Mouse (Mus musculus) liver, embryonic 11.5 days (tissue): ENCODE data around the gene Rap1b. TPM values are rescaled to one million over a fixed set of nuclear protein-coding genes. Genes with fewer than 3 reads are reported as not detected.
A peak's percentile ranks its signal among the peaks of the same experiment; 100 is the strongest.

Source experiments
- ATAC-seq: fragments of 200-750 bp; cut with Nextera tagmentation; replicated peaks from 2 replicates; pipeline ENCODE4 v1.8.0; 2017; ENCODE audit warnings: moderate number of reproducible peaks, mild to moderate bottlenecking, moderate TSS enrichment, moderate library complexity; ENCODE audit not compliant: low FRiP score
- DNase-seq: peaks from one replicate; pipeline ENCODE4 v3.0.0-alpha.2; 2017; ENCODE audit warnings: low spot score
- H3K27ac ChIP-seq: fragments of 300-500 bp; sonication (generic); 2 replicates; pipeline ENCODE4 v1.5.1; 2014; ENCODE audit warnings: mild to moderate bottlenecking, low read depth, low read length, control low read depth
- H3K27me3 ChIP-seq: fragments of 300-500 bp; sonication (generic); replicated peaks from 2 replicates; pipeline ENCODE4 v1.6.1; 2014; ENCODE audit warnings: low read length, mixed read lengths; ENCODE audit not compliant: control insufficient read depth, insufficient read depth
- H3K36me3 ChIP-seq: fragments of 300-500 bp; sonication (generic); 2 replicates; pipeline ENCODE4 v1.6.1; 2014; ENCODE audit warnings: mild to moderate bottlenecking, low read length, moderate library complexity, mixed read lengths; ENCODE audit not compliant: control insufficient read depth, insufficient read depth
- H3K4me1 ChIP-seq: fragments of 300-500 bp; sonication (generic); replicated peaks from 2 replicates; pipeline ENCODE4 v1.6.1; 2014; ENCODE audit warnings: low read length, mixed read lengths; ENCODE audit not compliant: control insufficient read depth, insufficient read depth
- H3K4me2 ChIP-seq: fragments of 300-500 bp; sonication (generic); 2 replicates; pipeline ENCODE4 v1.6.1; 2014; ENCODE audit warnings: mild to moderate bottlenecking, control low read depth, moderate library complexity
- H3K4me3 ChIP-seq: fragments of 300-500 bp; sonication (generic); 2 replicates; pipeline ENCODE4 v1.5.1; 2014; ENCODE audit warnings: low read depth, low read length, control low read depth
- H3K9ac ChIP-seq: fragments of 300-500 bp; sonication (generic); 2 replicates; pipeline ENCODE4 v1.6.1; 2014; ENCODE audit warnings: low read depth, low read length, control low read depth
- H3K9me3 ChIP-seq: fragments of 300-500 bp; sonication (generic); 2 replicates; pipeline ENCODE4 v1.6.1; 2016; ENCODE audit warnings: low read length, inconsistent platforms, mixed read lengths; ENCODE audit not compliant: control insufficient read depth
- WGBS: fragments of 180-500 bp; shearing (Covaris S2); extraction: QIAGEN DNeasy Blood & Tissue Kit; methylation state at CpG from one replicate; pipeline ENCODE4 v1.1.7; 2014; 5-methylcytosine and 5-hydroxymethylcytosine counted together
- polyA plus RNA-seq: library from polyadenylated mRNA; unstranded; fragments of >200 nt; fragmentation: Nextera tagmentation; extraction: Ambion mirVana; gene quantifications from 2 replicates; pipeline ENCODE4 v1.2.1, GENCODE M21; 2014

Rap1b gene
- polyA plus RNA-seq, 1 experiment from 2014 or later, result 252 TPM

DNA sequence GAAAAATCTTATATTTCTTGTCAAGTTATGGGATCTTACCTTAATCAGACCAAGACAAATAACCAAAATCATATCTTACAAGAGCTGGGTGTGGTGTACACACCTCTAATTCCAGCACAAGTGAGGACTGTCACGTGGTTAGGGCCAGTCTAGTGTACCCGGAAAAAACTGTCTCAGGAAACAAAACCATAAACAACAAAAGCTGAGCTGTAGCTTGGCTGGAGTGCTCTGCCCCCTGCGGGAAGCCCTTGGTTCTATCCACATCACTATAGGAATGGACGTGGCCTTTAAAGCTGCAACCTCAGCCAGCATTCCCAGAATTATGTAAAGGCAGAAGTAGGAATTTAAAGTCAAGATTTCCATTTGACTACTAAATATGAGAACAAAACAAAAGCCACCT is 21.7 kb downstream of the Rap1b start:
- no peak overlapping the region for H3K4me2 ChIP-seq
- H3K9me3 ChIP-seq, result no peaks in the 10 kb centered on the region
- no peak overlapping the region for H3K4me3 ChIP-seq
- H3K4me1 ChIP-seq, result peaks cover 13% of the 10 kb centered on the region
- H3K27me3 ChIP-seq, result no peaks in the 10 kb centered on the region
- 79% methylated on average over 4 of the region's 4 CpGs for WGBS
- no peak overlapping the region for H3K27ac ChIP-seq
- DNase-seq, result no peak
- peaks cover 27% of the 10 kb centered on the region for H3K36me3 ChIP-seq
- ATAC-seq, result peak; percentile 47; the same call in 1 of the 2 replicates
- no peak overlapping the region for H3K9ac ChIP-seq

DNA sequence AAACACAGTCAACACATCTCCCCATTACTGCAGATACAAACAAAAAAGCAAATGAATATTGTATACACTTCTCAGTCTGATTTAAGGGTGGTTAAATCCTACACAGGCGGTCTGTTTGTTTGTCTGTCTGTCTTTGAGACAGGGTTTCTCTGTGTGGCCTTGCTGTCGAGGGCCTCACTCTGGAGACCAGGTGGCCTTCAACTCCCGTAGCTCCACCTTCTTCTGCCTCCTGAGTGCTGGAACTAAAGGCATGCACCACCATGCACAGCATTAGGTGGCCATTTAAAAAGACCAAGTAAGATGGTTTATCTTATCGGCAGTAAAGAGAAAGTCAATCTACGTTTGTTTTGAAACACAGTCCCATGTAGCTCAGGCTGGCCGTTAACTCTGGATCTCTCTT is 22.5 kb downstream of the Rap1b start:
- DNase-seq (no peak), ATAC-seq (no peak)
- Histone ChIP-seq H3K27me3 (no peaks in the 10 kb centered on the region), H3K36me3 (peaks cover 30% of the 10 kb centered on the region), H3K4me3 (no peak overlapping the region), H3K27ac (no peak overlapping the region; the same call in 1 of the 2 replicates), H3K9ac (no peak overlapping the region), H3K4me1 (peaks cover 5% of the 10 kb centered on the region), H3K4me2 (no peak overlapping the region), H3K9me3 (no peaks in the 10 kb centered on the region)
- WGBS, result 83% methylated on average over 6 of the region's 6 CpGs

DNA sequence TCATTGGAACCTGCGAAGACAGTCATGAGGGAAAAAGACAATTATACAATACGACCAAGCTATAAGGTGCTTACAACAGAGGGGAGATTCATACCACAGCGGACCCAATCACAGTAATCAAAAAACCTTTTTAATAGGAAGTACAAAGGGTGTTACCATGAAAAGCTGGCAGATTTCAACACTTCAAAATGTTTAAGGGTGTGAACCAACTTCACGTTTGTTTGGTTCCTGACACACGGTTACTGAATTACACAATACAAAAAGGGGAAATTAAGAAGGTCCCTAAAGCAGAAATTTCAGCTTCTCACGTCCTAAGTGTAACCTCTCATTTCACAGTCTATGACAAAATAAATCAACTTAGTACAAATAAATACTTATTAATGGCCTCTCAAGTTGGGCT is 27.2 kb downstream of the Rap1b start:
- H3K36me3 ChIP-seq, result peaks cover 43% of the 10 kb centered on the region

DNA sequence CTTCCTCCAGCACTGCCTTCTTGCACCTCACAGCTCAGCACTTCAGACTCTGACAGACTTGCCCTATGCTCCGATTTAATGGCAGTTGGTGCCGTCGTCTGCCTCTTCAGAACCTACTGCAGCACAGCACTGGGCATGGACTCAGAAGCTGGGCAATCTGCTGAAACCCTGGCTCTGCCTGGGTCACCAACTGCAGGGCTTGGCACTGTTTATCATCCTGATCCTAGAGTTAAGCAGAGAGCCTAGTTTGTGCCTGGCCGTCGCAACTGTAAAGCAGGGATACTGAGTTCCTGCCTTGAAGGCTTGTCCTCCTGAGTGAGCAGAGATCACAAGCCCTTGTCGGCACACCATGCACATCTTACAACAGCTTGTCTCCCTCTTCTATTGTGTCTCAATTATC is 29.1 kb downstream of the Rap1b start:
- Histone ChIP-seq H3K9ac (no peak overlapping the region), H3K27ac (no peak overlapping the region), H3K36me3 (peaks cover 44% of the 10 kb centered on the region), H3K4me2 (no peak overlapping the region), H3K4me3 (no peak overlapping the region), H3K9me3 (no peaks in the 10 kb centered on the region), H3K4me1 (no peaks in the 10 kb centered on the region), H3K27me3 (no peaks in the 10 kb centered on the region)
- ATAC-seq (no peak; the same call in 1 of the 2 replicates), DNase-seq (no peak)
- 91% methylated on average over 6 of the region's 6 CpGs for WGBS

More for the DNA sequence above, 27.2 kb downstream of the Rap1b start:
- 86% methylated on average over 6 of the region's 6 CpGs for WGBS
- no peaks in the 10 kb centered on the region for H3K9me3 ChIP-seq
- no peaks in the 10 kb centered on the region for H3K27me3 ChIP-seq
- H3K4me2 ChIP-seq, result no peak overlapping the region
- no peak overlapping the region for H3K4me3 ChIP-seq
- no peak for DNase-seq
- no peak overlapping the region for H3K9ac ChIP-seq
- H3K27ac ChIP-seq, result no peak overlapping the region
- ATAC-seq, result no peak
- H3K4me1 ChIP-seq, result no peaks in the 10 kb centered on the region

DNA sequence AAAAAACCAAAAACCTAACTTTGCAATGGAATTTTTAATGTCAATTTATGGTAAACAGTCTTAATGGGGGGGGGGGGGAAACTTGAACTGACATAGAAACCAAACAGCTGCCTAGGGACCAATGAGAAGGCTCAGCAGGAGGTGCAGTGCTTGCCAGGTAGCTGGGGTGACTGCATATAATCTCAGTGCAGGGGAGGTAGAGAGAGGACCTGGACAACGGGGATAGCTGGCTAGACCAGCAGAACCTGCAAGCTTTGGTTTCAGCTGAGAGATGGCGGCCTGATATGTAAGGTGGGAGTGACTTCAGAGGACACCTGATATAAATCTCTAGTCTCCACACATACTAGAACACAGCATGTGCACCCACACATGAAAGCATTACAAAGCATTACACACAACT is 33.3 kb downstream of the Rap1b start:
- Histone ChIP-seq H3K4me2 (no peak overlapping the region), H3K4me3 (no peak overlapping the region), H3K9me3 (no peaks in the 10 kb centered on the region), H3K36me3 (peaks cover 23% of the 10 kb centered on the region), H3K4me1 (peaks cover 3% of the 10 kb centered on the region; the same call in 1 of the 2 replicates), H3K9ac (no peak overlapping the region), H3K27ac (no peak overlapping the region), H3K27me3 (no peaks in the 10 kb centered on the region)
- ATAC-seq (no peak), DNase-seq (no peak)
- 92% methylated on average over 2 of the region's 2 CpGs for WGBS

DNA sequence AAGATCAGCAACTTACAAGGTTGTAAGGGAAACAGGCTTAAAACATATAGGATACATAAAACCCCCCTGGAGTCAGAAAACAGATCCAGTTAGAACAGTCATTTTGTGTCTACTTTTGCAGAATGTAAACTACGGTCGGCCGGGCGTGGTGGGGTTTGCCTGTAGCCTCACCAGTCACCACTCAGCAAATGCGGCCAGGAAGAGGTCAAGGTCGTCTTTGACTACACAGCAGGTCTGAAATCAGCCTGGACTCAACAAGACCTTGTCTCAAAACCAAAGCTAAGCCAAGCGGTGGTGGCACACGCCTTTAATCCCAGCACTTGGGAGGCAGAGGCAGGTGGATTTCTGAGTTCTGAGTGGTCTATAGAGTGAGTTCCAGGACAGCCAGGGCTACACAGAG is 34.3 kb downstream of the Rap1b start:
- Histone ChIP-seq H3K9ac (no peak overlapping the region), H3K36me3 (peaks cover 16% of the 10 kb centered on the region), H3K4me2 (no peak overlapping the region), H3K4me3 (no peak overlapping the region), H3K4me1 (peaks cover 3% of the 10 kb centered on the region; the same call in 1 of the 2 replicates), H3K27ac (no peak overlapping the region), H3K27me3 (no peaks in the 10 kb centered on the region), H3K9me3 (no peaks in the 10 kb centered on the region)
- DNase-seq (no peak), ATAC-seq (no peak)
- 84% methylated on average over 8 of the region's 8 CpGs for WGBS

DNA sequence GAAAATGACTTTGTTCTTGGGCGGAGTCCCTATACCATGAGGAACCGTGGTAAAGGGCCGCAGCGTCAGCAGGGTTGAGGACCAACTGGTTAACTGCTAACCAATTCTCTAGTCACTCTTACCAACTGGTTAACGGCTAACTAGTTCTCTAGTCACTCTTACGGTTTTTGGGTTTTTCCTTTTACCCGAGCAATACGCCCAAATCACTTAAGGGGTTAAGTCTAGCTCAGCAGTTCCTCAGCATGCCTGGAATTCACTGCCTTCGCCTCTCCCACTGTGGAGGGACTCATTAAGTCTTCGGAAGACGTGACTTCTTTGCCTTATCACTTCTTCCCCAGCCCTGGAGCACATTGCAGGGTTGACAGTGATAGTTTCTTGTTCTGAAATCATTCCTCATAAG is 35.3 kb downstream of the Rap1b start:
- Histone ChIP-seq H3K9ac (no peak overlapping the region), H3K4me2 (no peak overlapping the region), H3K27ac (no peak overlapping the region), H3K27me3 (no peaks in the 10 kb centered on the region), H3K4me3 (no peak overlapping the region), H3K9me3 (no peaks in the 10 kb centered on the region), H3K4me1 (peaks cover 3% of the 10 kb centered on the region; the same call in 1 of the 2 replicates), H3K36me3 (peaks cover 13% of the 10 kb centered on the region)
- ATAC-seq (no peak), DNase-seq (no peak)
- 72% methylated on average over 11 of the region's 11 CpGs for WGBS

DNA sequence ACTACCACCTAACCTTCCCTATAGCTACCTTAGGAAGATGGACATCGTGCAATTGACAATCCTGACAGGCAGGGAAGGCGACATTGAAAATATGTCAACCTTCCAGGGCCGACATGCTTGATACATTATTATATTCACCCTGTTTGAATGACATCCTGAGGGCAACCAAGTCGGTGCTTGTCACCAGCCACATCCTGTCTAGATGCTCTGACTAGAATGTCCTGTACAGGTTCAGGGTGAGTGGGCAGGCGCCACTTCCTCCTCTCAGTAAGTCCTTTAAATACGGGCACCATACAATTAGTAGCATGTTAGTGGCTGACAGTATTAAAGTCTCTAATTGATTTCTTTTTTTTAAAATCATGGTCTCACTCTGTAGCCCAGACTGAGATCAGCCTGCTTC is 37.8 kb downstream of the Rap1b start:
- H3K27ac ChIP-seq, result no peak overlapping the region
- H3K4me3 ChIP-seq, result no peak overlapping the region
- no peaks in the 10 kb centered on the region for H3K27me3 ChIP-seq
- peaks cover 8% of the 10 kb centered on the region; the same call in 1 of the 2 replicates for H3K4me1 ChIP-seq
- peaks cover 7% of the 10 kb centered on the region; the same call in 1 of the 2 replicates for H3K36me3 ChIP-seq
- DNase-seq, result no peak
- no peak overlapping the region for H3K9ac ChIP-seq
- no peak overlapping the region for H3K4me2 ChIP-seq
- ATAC-seq, result no peak
- H3K9me3 ChIP-seq, result no peaks in the 10 kb centered on the region
- 64% methylated on average over 6 of the region's 6 CpGs for WGBS

DNA sequence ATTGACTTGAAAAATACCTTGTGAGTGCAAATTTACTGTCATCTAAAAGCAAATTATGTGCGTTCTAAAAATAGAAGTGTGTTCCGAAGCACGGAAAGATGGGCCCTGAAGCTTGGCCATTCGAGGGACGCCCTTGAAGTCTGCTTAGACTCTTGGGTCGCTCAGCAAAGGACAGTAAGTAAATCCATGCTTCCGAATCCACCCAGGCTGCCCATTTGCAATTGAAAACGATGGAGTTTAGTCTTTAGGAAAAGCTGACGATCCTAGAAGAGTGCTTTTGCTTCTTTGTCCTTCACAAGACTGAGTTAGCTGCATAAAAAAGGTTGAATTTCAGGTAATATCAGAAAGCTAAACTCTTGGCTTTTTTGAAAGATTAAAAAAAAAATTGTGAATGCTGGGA is 39.9 kb downstream of the Rap1b start:
- WGBS, result 71% methylated on average over 9 of the region's 9 CpGs
- DNase-seq (no peak), ATAC-seq (no peak)
- H3K36me3 ChIP-seq, result no peaks in the 10 kb centered on the region
- H3K4me1 ChIP-seq, result peaks cover 6% of the 10 kb centered on the region; the same call in 1 of the 2 replicates
- H3K27ac ChIP-seq, result no peak overlapping the region
- H3K4me2 ChIP-seq, result no peak overlapping the region
- no peak overlapping the region for H3K4me3 ChIP-seq
- H3K9ac ChIP-seq, result no peak overlapping the region
- H3K27me3 ChIP-seq, result no peaks in the 10 kb centered on the region
- no peaks in the 10 kb centered on the region for H3K9me3 ChIP-seq
